Comparison of ENCODE assay signal across 10 mouse cellular contexts in the genomic region with DNA sequence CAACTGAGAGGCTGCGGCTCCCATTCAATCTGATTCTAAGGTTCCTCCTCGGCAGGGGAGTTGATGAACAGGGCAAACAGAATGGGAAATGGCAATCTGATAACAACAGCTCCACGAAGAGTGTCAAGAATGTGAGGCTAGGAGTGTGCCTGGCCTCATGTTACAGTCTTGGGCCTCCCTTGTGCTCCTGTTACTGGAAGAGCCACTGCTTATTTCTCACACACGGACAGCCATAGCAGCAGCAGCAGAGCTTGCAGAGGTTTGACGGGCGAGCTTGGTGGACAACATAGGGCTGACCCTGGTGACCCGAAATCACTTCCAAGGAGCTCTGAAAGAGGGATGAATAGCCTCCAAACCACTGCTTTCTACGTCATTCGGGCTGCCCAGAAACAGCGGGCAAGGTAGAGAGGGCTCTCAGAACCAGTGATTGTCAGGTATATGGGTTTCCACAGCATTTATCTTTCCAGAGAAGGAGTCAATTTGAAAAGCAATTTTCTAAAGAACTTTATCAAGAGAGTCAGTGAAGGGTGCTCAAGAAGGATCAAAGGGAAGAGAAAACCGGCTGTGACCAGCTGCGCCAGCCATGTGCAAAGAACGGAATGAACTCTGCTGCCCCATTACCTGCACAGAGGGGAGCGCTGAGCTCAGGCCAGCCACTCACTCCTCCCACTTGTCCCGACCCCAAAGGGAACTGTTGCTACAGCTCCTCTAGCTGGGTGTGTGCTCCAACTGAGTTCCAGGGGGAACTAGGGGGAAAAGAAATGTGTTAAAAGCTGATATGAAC. TPM values are rescaled to one million over a fixed set of nuclear protein-coding genes. Genes with fewer than 3 reads are reported as not detected.
DNase-seq lines count a peak whose midpoint lies in the region; ATAC-seq and TF ChIP-seq lines count a peak whose summit lies in the region.
"Had no signal": no experiment of that assay in that cellular context is flagged by ENCODE, and none has a peak within 500 bp of the region (broad histone marks: within the 10 kb centered on the region; RNA-seq: fewer than 3 reads in every experiment).

No protein-coding gene starts in this region.

- H3K4me1 ChIP-seq in heart, postnatal 0 days (ENCODE audit: control insufficient read depth, insufficient read depth) = no peaks in the 10 kb centered on the region
- no peaks in the 10 kb centered on the region for H3K4me1 ChIP-seq in heart, adult 2 months (ENCODE audit: control insufficient read depth, insufficient read depth, low read length)
- H3K4me1 ChIP-seq in lung, embryonic 15.5 days = peaks cover 9% of the 10 kb centered on the region
- H3K4me1 ChIP-seq: forebrain, embryonic 13.5 days; hindbrain, embryonic 15.5 days had no signal

- no peak for TF ChIP-seq EP300 in heart, postnatal 0 days (IDR thresholded peaks at IDR 0.05; ENCODE audit: low read depth)
- no peak for TF ChIP-seq EP300 in heart, adult 2 months (IDR thresholded peaks at IDR 0.05; ENCODE audit: insufficient read depth, low read depth, low read length)

- no peaks in the 10 kb centered on the region for H3K9me3 ChIP-seq in heart, postnatal 0 days (replicated peaks; ENCODE audit: control insufficient read depth, low read length)
- H3K9me3 ChIP-seq in lung, embryonic 15.5 days = no peaks in the 10 kb centered on the region
- H3K9me3 ChIP-seq: forebrain, embryonic 13.5 days; hindbrain, embryonic 15.5 days had no signal

- no peaks in the 10 kb centered on the region for H3K36me3 ChIP-seq in heart, postnatal 0 days (replicated peaks; ENCODE audit: control insufficient read depth, insufficient read depth, low read length)
- no peaks in the 10 kb centered on the region for H3K36me3 ChIP-seq in heart, adult 2 months (ENCODE audit: control insufficient read depth, insufficient read depth, low read length)
- H3K36me3 ChIP-seq in lung, embryonic 15.5 days = no peaks in the 10 kb centered on the region
- H3K36me3 ChIP-seq: hindbrain, embryonic 15.5 days had no signal

- no peak overlapping the region for H3K9ac ChIP-seq in heart, postnatal 0 days (replicated peaks; ENCODE audit: low read depth, low read length)
- H3K9ac ChIP-seq in heart, adult 2 months (ENCODE audit: low read depth, low read length) = no peak overlapping the region
- no peak overlapping the region for H3K9ac ChIP-seq in lung, embryonic 15.5 days
- H3K9ac ChIP-seq: forebrain, embryonic 13.5 days; hindbrain, embryonic 15.5 days; liver, postnatal 0 days had no signal

- 0 out of 2 replicates have a peak overlapping the region, but pooled peaks have one; percentile 3 for H3K4me2 ChIP-seq in heart, postnatal 0 days (ENCODE audit: low read depth, low read length)
- H3K4me2 ChIP-seq in lung, embryonic 15.5 days = peak overlapping the region; percentile 27
- H3K4me2 ChIP-seq: forebrain, embryonic 13.5 days; hindbrain, embryonic 15.5 days had no signal

- no peak for TF ChIP-seq POLR2A in heart, adult 2 months (IDR thresholded peaks at IDR 0.05; ENCODE audit: insufficient read depth, low read depth, low read length)

- 55% methylated on average over 15 of the region's 15 CpGs for WGBS in heart, postnatal 0 days
- WGBS in heart, adult 2 months = 72% methylated on average over 15 of the region's 15 CpGs
- WGBS in lung, embryonic 15.5 days = 47% methylated on average over 15 of the region's 15 CpGs

- intact Hi-C loops in heart, adult 2 months (cut with DNase I) = no loop called here

- no peaks in the 10 kb centered on the region for H3K79me2 ChIP-seq in heart, adult 2 months (replicated peaks; ENCODE audit: control insufficient read depth, insufficient read depth, low read length)

- H3K27ac ChIP-seq in heart, postnatal 0 days (ENCODE audit: low read depth) = no peak overlapping the region
- H3K27ac ChIP-seq in heart, adult 2 months = no peak overlapping the region
- peak overlapping the region; percentile 80 for H3K27ac ChIP-seq in lung, embryonic 15.5 days
- H3K27ac ChIP-seq: forebrain, embryonic 13.5 days; hindbrain, embryonic 15.5 days had no signal

- no peak for TF ChIP-seq CTCF in heart, postnatal 0 days (IDR thresholded peaks at IDR 0.05; ENCODE audit: low read depth)
- no peak for TF ChIP-seq CTCF in heart, adult 2 months (IDR thresholded peaks at IDR 0.05)

- no peak for DNase-seq in heart, postnatal 0 days (ENCODE audit: low spot score)
- DNase-seq in heart, adult 2 months = no peak
- peak; percentile 40 for DNase-seq in ZHBTc4 (ENCODE audit: low read depth, low spot score)
- DNase-seq in kidney, adult 8-10 months = peak; percentile 12 to 39
- no peak for DNase-seq in adrenal gland, adult 8-10 months
- DNase-seq in ovary, adult 18-20 months (ENCODE audit: low spot score) = no peak
- DNase-seq: liver, postnatal 0 days had no signal

- no peak for ATAC-seq in heart, postnatal 0 days (ENCODE audit: insufficient read depth, low read depth)
- peak; percentile 87 for ATAC-seq in lung, embryonic 15.5 days (ENCODE audit: borderline replicate concordance, extremely low read depth, low FRiP score, low TSS enrichment)
- ATAC-seq: forebrain, embryonic 13.5 days; liver, postnatal 0 days had no signal

- no peaks in the 10 kb centered on the region for H3K27me3 ChIP-seq in heart, postnatal 0 days (ENCODE audit: control insufficient read depth, insufficient read depth, low read length)
- H3K27me3 ChIP-seq in heart, adult 2 months (ENCODE audit: control insufficient read depth, insufficient read depth, low read length) = no peaks in the 10 kb centered on the region
- no peaks in the 10 kb centered on the region for H3K27me3 ChIP-seq in lung, embryonic 15.5 days
- H3K27me3 ChIP-seq: forebrain, embryonic 13.5 days; hindbrain, embryonic 15.5 days had no signal

- no peak overlapping the region for H3K4me3 ChIP-seq in heart, postnatal 0 days (ENCODE audit: low read depth, low read length)
- H3K4me3 ChIP-seq in heart, adult 2 months = no peak overlapping the region
- no peak overlapping the region for H3K4me3 ChIP-seq in lung, embryonic 15.5 days
- H3K4me3 ChIP-seq: forebrain, embryonic 13.5 days; hindbrain, embryonic 15.5 days had no signal

RNA-seq across cellular contexts. Expression of a gene that starts 56.6 kb away (rescaled TPM):
- 0.23 and 0.70 TPM in 2 replicates for total RNA-seq in heart, postnatal 0 days (2014; rRNA removed; ENCODE audit: low replicate concordance)
- 1.1 and 1.3 TPM in 2 replicates for polyA plus RNA-seq in heart, postnatal 0 days (2015; fragmentation: Nextera tagmentation; extraction: Ambion mirVana)
- under 1 TPM; 0.25 to 0.26 TPM for total RNA-seq in heart, adult 2 months (2021)
- polyA plus RNA-seq in heart, adult 2 months (2012; rRNA removed) = 0.27 and 0.32 TPM in 2 replicates
- 1.7 and 2.1 TPM in 2 replicates for polyA plus RNA-seq in lung, embryonic 15.5 days (2015; fragmentation: Nextera tagmentation; extraction: Ambion mirVana)
- 1 to 10 TPM in 3 of 4 experiments, under 1 TPM in 1; 0.49 to 1.4 (median 1.1) TPM for total RNA-seq in adrenal gland, adult 8-10 months (2022)

Comparison
In these comparisons a context has a peak if more than half of its experiments do, and no peak if none do; other contexts are left out.
1. DNase-seq: peak in ZHBTc4 (single experiment) and kidney, adult 8-10 months (2 of 2); none in heart, postnatal 0 days (single experiment), heart, adult 2 months (0 of 2), adrenal gland, adult 8-10 months (single experiment) and ovary, adult 18-20 months (single experiment).